Mouse (Mus musculus): ENCODE measurements at regions not wholly inside any gene's neighbourhood (a gene's known extent, or its start where the extent isn't known, plus 50 kb on each side); places are given as distances from the start of the nearest gene placed in this dataset.
A peak's percentile ranks its signal among the peaks of the same experiment; 100 is the strongest.

DNA sequence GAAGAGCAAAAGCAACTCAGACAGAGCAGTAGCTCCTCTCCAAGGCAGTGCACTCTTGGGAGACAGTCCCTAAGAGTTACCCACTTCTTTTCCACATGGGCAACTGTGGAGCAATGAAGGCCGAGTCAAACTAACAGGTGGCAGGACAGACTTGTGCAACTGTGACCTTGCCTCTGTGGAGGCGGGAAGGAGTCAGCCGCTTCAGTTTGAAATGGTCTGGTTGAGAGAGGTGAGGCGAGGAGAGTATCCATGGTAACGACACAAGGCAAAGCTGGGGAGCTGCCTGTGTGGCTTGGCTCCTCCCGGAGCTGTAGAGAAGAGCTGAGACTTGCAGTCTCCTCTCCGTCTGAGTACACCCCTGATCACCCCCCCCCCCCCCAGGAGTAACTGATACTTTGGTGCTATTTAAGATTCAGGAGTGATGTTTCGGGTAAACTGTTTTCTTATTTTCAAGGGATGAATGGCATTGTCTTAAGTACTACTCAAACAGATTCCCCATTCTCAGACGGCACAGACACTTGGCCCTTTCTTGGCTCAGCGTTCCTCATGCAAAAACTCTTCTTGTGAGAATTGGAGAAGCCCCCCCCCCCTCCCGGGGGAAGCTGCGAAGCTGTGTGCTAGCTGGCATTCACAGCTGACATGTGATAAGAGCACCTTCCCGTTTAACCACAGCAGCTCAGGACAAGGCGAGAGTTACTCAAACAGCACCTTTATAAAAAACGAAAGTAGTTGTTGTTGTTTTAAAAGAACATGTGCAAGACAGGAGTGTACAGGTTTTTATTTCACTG lies 54.9 kb upstream of the Chst1 start:
- no peaks in the 10 kb centered on the region; the same call in 1 of the 2 replicates for H3K4me1 ChIP-seq (ENCODE audit: control insufficient read depth, insufficient read depth, low read length)
- 13% methylated on average over 15 of the region's 15 CpGs for WGBS
- no peak overlapping the region for H3K4me3 ChIP-seq (replicated peaks; ENCODE audit: extremely low read depth, low read depth, low read length)
- TF ChIP-seq POLR2A (IDR thresholded peaks at IDR 0.05; ENCODE audit: borderline replicate concordance, extremely low read depth, low read depth, low read length) (no peak), CTCF (IDR thresholded peaks at IDR 0.05; ENCODE audit: insufficient read depth, low read length) (no peak)
- DNase-seq, result no peak

- TF ChIP-seq POLR2A (IDR thresholded peaks at IDR 0.05; ENCODE audit: borderline replicate concordance, extremely low read depth, low read depth, low read length) (no peak), CTCF (IDR thresholded peaks at IDR 0.05; ENCODE audit: insufficient read depth, low read length) (no peak)
- Histone ChIP-seq H3K4me1 (ENCODE audit: control insufficient read depth, insufficient read depth, low read length) (no peaks in the 10 kb centered on the region; the same call in 1 of the 2 replicates), H3K4me3 (replicated peaks; ENCODE audit: extremely low read depth, low read depth, low read length) (no peak overlapping the region)
- WGBS, result 62% methylated on average over 5 of the region's 5 CpGs
- no peak for DNase-seq
These were observed 58.7 kb upstream of the Chst1 start for GRCm38 (mm10) chr2:92540841-92541240.

- no peak for DNase-seq
- no peak for TF ChIP-seq POLR2A (IDR thresholded peaks at IDR 0.05; ENCODE audit: borderline replicate concordance, extremely low read depth, low read depth, low read length)
- no peak for TF ChIP-seq CTCF (IDR thresholded peaks at IDR 0.05; ENCODE audit: insufficient read depth, low read length)
- WGBS, result 80% methylated on average over 5 of the region's 5 CpGs
- Histone ChIP-seq H3K4me1 (ENCODE audit: control insufficient read depth, insufficient read depth, low read length) (peaks cover 2% of the 10 kb centered on the region; the same call in 1 of the 2 replicates), H3K4me3 (replicated peaks; ENCODE audit: extremely low read depth, low read depth, low read length) (no peak overlapping the region)
These were observed 67.5 kb upstream of the Chst1 start for GRCm38 (mm10) chr2:92531996-92532395.

- DNase-seq, result no peak
- WGBS, result 64% methylated on average over 4 of the region's 4 CpGs
- Histone ChIP-seq H3K4me1 (ENCODE audit: control insufficient read depth, insufficient read depth, low read length) (peaks cover 2% of the 10 kb centered on the region; the same call in 1 of the 2 replicates), H3K4me3 (replicated peaks; ENCODE audit: extremely low read depth, low read depth, low read length) (no peak overlapping the region)
- TF ChIP-seq CTCF (IDR thresholded peaks at IDR 0.05; ENCODE audit: insufficient read depth, low read length), result no peak
- no peak for TF ChIP-seq POLR2A (IDR thresholded peaks at IDR 0.05; ENCODE audit: borderline replicate concordance, extremely low read depth, low read depth, low read length)
These were observed 68.8 kb upstream of the Chst1 start for GRCm38 (mm10) chr2:92530677-92531076.

DNA sequence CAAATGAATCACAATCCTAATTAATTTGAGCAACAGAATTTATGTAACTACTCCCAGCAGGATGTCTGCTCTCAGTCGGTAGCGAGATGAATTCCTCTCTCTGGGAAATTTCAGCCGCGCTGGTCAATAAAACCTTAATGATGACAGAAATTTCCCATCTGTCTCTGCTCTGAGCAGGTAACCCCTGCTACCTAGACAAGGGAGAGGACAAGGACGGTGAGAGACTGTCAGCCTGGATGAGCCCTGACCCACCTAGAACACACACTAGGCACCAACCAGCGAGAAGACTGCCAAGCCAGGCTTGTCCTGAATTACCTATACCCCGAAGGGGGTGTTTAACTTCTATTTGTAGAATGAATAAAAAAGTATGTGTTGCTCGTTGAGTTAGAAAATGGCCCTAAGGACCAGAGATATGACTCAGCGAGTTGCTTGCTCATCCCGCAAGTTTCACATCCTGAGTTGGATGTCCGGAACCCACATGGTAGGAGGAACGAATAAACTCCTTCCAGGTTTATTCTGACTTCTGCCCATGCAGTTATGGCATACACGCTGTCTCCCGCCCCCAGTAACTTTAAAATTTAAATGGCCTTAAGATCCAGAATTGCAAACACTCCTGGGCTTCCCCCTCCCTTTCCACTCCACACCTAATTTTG lies 69.5 kb upstream of the Slc35c1 start:
- Histone ChIP-seq H3K4me3 (replicated peaks; ENCODE audit: extremely low read depth, low read depth, low read length) (no peak overlapping the region), H3K4me1 (ENCODE audit: control insufficient read depth, insufficient read depth, low read length) (peaks cover 2% of the 10 kb centered on the region; the same call in 1 of the 2 replicates)
- 44% methylated on average over 14 of the region's 14 CpGs for WGBS
- no peak for DNase-seq
- TF ChIP-seq CTCF (IDR thresholded peaks at IDR 0.05; ENCODE audit: insufficient read depth, low read length), result no peak
- no peak for TF ChIP-seq POLR2A (IDR thresholded peaks at IDR 0.05; ENCODE audit: borderline replicate concordance, extremely low read depth, low read depth, low read length)

DNA sequence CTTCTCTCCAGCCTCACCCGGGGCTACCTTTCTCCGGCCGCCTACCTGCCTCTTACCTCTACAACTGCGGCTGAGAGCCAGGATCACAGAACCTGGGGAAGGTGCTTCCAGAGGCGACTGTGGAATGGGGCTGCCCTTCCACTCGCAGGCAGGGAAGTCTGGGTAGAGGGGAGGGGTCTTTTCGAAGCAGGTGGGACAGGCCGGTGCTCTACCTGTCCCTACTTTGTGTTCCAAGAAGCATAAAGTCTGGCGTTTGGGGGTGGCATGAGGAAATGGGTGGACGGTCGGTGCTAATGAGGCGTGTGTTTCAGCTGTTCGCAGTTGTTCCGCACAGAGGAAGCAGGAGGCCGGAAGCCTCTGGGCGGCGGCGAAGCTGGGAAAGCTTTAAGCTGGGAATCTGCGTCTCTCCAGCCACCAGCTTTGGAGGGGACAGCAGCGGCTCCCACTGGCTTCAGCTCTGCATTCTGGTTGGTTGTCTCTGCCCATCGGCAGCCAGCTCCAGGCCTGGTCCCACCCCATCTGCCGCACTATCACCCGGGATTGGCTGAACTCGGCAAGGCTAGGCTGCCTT lies 68.8 kb upstream of the Slc35c1 start:
- TF ChIP-seq POLR2A (IDR thresholded peaks at IDR 0.05; ENCODE audit: borderline replicate concordance, extremely low read depth, low read depth, low read length) (peak; percentile 63; the same call in 1 of the 2 replicates), CTCF (IDR thresholded peaks at IDR 0.05; ENCODE audit: insufficient read depth, low read length) (no peak)
- Histone ChIP-seq H3K4me3 (replicated peaks; ENCODE audit: extremely low read depth, low read depth, low read length) (peak overlapping the region; percentile 68), H3K4me1 (ENCODE audit: control insufficient read depth, insufficient read depth, low read length) (peaks cover 2% of the 10 kb centered on the region; the same call in 1 of the 2 replicates)
- 7% methylated on average over 24 of the region's 24 CpGs for WGBS
- peak; percentile 72 for DNase-seq

DNA sequence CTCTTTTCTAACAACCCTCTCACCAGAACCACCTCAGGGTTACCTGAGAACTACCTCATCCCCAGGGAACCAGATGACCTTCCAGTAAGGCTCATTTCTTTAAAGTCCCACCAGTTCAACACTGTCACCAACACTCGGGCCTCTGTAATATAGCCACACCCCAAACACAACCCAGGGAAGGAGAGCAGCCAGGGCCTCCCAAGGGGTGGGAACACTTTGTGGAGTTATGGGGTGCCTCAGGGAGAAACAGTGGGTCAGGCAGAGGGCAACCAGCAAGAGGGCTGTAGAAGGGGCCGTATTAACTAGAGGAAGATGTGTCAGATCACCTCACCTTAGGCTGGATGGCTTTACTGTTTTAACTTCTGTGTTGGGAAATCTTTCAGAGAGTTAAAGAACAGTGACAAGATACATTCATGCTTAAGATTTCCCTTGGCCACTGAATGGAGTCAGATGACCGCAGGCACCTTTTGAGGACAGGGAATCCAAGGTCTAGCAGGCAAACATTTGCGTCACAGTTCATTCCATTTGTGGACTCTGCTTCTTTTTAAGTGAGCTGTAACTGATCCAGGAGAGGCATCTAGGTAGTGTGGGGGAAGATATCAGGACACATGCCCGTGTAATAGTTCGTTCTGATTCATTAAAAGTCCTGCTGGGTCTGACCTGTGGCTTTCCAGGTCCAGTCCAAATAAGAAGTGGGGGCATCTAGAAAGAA lies 67.9 kb upstream of the Slc35c1 start:
- peak; percentile 4 for DNase-seq
- WGBS, result 85% methylated on average over 6 of the region's 6 CpGs
- H3K4me1 ChIP-seq (ENCODE audit: control insufficient read depth, insufficient read depth, low read length), result peaks cover 2% of the 10 kb centered on the region; the same call in 1 of the 2 replicates
- TF ChIP-seq CTCF (IDR thresholded peaks at IDR 0.05; ENCODE audit: insufficient read depth, low read length) (no peak), POLR2A (IDR thresholded peaks at IDR 0.05; ENCODE audit: borderline replicate concordance, extremely low read depth, low read depth, low read length) (no peak)
- H3K4me3 ChIP-seq (replicated peaks; ENCODE audit: extremely low read depth, low read depth, low read length), result no peak overlapping the region

GRCm38 (mm10) chr2:92526676-92527395 lies 66.5 kb upstream of the Slc35c1 start:
- Histone ChIP-seq H3K4me1 (ENCODE audit: control insufficient read depth, insufficient read depth, low read length) (peaks cover 2% of the 10 kb centered on the region; the same call in 1 of the 2 replicates), H3K4me3 (replicated peaks; ENCODE audit: extremely low read depth, low read depth, low read length) (no peak overlapping the region)
- no peak for TF ChIP-seq CTCF (IDR thresholded peaks at IDR 0.05; ENCODE audit: insufficient read depth, low read length)
- no peak for TF ChIP-seq POLR2A (IDR thresholded peaks at IDR 0.05; ENCODE audit: borderline replicate concordance, extremely low read depth, low read depth, low read length)
- no peak for DNase-seq
- 78% methylated on average over 5 of the region's 5 CpGs for WGBS

All from lung, adult 2 months (tissue).